Mouse (Mus musculus) forebrain, embryonic 13.5 days (tissue): ENCODE measurements around the gene Slc25a5. TPM values are rescaled to one million over a fixed set of nuclear protein-coding genes. Genes with fewer than 3 reads are reported as not detected.
"Not testable (repeated sequence)": the region's sequence is repeated elsewhere in the genome, so short reads cannot be mapped to it uniquely, and the experiment has no call there.

Source experiments
- ATAC-seq: fragments of 200-750 bp; cut with Nextera tagmentation; 2 replicates; pipeline ENCODE4 v1.8.0; 2017
- H3K27ac ChIP-seq: fragments of 300-500 bp; sonication (generic); 2 replicates; pipeline ENCODE4 v1.5.1; 2015; ENCODE audit warnings: inconsistent platforms, mild to moderate bottlenecking, moderate library complexity
- H3K27me3 ChIP-seq: fragments of 300-500 bp; sonication (generic); 2 replicates; pipeline ENCODE4 v1.6.1; 2015; ENCODE audit warnings: mild to moderate bottlenecking, inconsistent platforms
- H3K36me3 ChIP-seq: fragments of 300-500 bp; sonication (generic); 2 replicates; pipeline ENCODE4 v1.6.1; 2015; ENCODE audit warnings: mild to moderate bottlenecking, inconsistent platforms; ENCODE audit not compliant: poor library complexity, severe bottlenecking
- H3K4me1 ChIP-seq: fragments of 300-500 bp; sonication (generic); 2 replicates; pipeline ENCODE4 v1.6.1; 2015; ENCODE audit warnings: inconsistent platforms
- H3K4me2 ChIP-seq: fragments of 300-500 bp; sonication (generic); 2 replicates; pipeline ENCODE4 v1.6.1; 2015; ENCODE audit warnings: inconsistent platforms, mild to moderate bottlenecking, moderate library complexity
- H3K4me3 ChIP-seq: fragments of 300-500 bp; sonication (generic); 2 replicates; pipeline ENCODE4 v1.5.1; 2015; ENCODE audit warnings: mild to moderate bottlenecking, inconsistent platforms
- H3K9ac ChIP-seq: fragments of 300-500 bp; sonication (generic); 2 replicates; pipeline ENCODE4 v1.6.1; 2015; ENCODE audit warnings: mild to moderate bottlenecking, inconsistent platforms
- H3K9me3 ChIP-seq: fragments of 300-500 bp; sonication (generic); replicated peaks from 2 replicates; pipeline ENCODE4 v1.6.1; 2016; ENCODE audit warnings: inconsistent platforms
- WGBS: fragments of 180-500 bp; shearing (Covaris S2); methylation state at CpG from one replicate; pipeline ENCODE4 v1.1.7; 2015; 5-methylcytosine and 5-hydroxymethylcytosine counted together
- polyA plus RNA-seq: library from polyadenylated mRNA; unstranded; fragments of >200 nt; fragmentation: Nextera tagmentation; extraction: Ambion mirVana; gene quantifications from 2 replicates; pipeline ENCODE4 v1.2.1, GENCODE M21; 2015

The Slc25a5 gene
- polyA plus RNA-seq, 1 experiment from 2014 or later: 749 TPM

GRCm38 (mm10) chrX:36763298-36763933 lies 32.0 kb upstream of the Slc25a5 start:
- Histone ChIP-seq H3K27ac (peak overlapping the region; percentile 83), H3K27me3 (no peaks in the 10 kb centered on the region), H3K9ac (no peak overlapping the region), H3K4me1 (peaks cover 7% of the 10 kb centered on the region), H3K4me2 (peak overlapping the region; percentile 33), H3K9me3 (no peaks in the 10 kb centered on the region), H3K36me3 (no peaks in the 10 kb centered on the region), H3K4me3 (no peak overlapping the region)
- 28% methylated on average over 11 of the region's 11 CpGs for WGBS
- peak; percentile 67 for ATAC-seq

GRCm38 (mm10) chrX:36763934-36764317 lies 31.5 kb upstream of the Slc25a5 start:
- H3K9ac ChIP-seq: no peak overlapping the region
- H3K36me3 ChIP-seq: no peaks in the 10 kb centered on the region
- no peaks in the 10 kb centered on the region for H3K27me3 ChIP-seq
- H3K27ac ChIP-seq: peak overlapping the region; percentile 83
- H3K4me3 ChIP-seq: no peak overlapping the region
- H3K9me3 ChIP-seq: no peaks in the 10 kb centered on the region
- H3K4me2 ChIP-seq: peak overlapping the region; percentile 33; the same call in 1 of the 2 replicates
- no peak for ATAC-seq
- WGBS: 13% methylated on average over 2 of the region's 2 CpGs
- peaks cover 7% of the 10 kb centered on the region for H3K4me1 ChIP-seq

- Histone ChIP-seq H3K4me1 (no peaks in the 10 kb centered on the region; the same call in 1 of the 2 replicates), H3K36me3 (no peaks in the 10 kb centered on the region), H3K27ac (no peak overlapping the region), H3K27me3 (no peaks in the 10 kb centered on the region), H3K9me3 (no peaks in the 10 kb centered on the region), H3K4me2 (no peak overlapping the region), H3K9ac (no peak overlapping the region), H3K4me3 (no peak overlapping the region)
- ATAC-seq: no peak
- 42% methylated on average over 5 of the region's 5 CpGs for WGBS
Measured at GRCm38 (mm10) chrX:36767386-36767785, 28.1 kb upstream of the Slc25a5 start.

- no peaks in the 10 kb centered on the region for H3K9me3 ChIP-seq
- ATAC-seq: no peak
- no peak overlapping the region for H3K4me2 ChIP-seq
- H3K9ac ChIP-seq: no peak overlapping the region
- H3K36me3 ChIP-seq: no peaks in the 10 kb centered on the region
- H3K4me1 ChIP-seq: no peaks in the 10 kb centered on the region
- H3K4me3 ChIP-seq: no peak overlapping the region
- WGBS: 88% methylated on average over 6 of the region's 6 CpGs
- H3K27me3 ChIP-seq: no peaks in the 10 kb centered on the region
- no peak overlapping the region for H3K27ac ChIP-seq
Measured at GRCm38 (mm10) chrX:36772591-36772990, 22.9 kb upstream of the Slc25a5 start.

GRCm38 (mm10) chrX:36775520-36775919 lies 19.9 kb upstream of the Slc25a5 start:
- H3K4me2 ChIP-seq: no peak overlapping the region
- 84% methylated on average over 5 of the region's 5 CpGs for WGBS
- H3K27me3 ChIP-seq: no peaks in the 10 kb centered on the region
- H3K4me1 ChIP-seq: no peaks in the 10 kb centered on the region
- no peaks in the 10 kb centered on the region for H3K9me3 ChIP-seq
- H3K4me3 ChIP-seq: no peak overlapping the region
- ATAC-seq: no peak
- no peak overlapping the region for H3K27ac ChIP-seq
- no peak overlapping the region for H3K9ac ChIP-seq
- H3K36me3 ChIP-seq: no peaks in the 10 kb centered on the region

GRCm38 (mm10) chrX:36777694-36778093 lies 17.8 kb upstream of the Slc25a5 start:
- Histone ChIP-seq H3K9ac (no peak overlapping the region), H3K9me3 (no peaks in the 10 kb centered on the region), H3K4me1 (no peaks in the 10 kb centered on the region), H3K27me3 (no peaks in the 10 kb centered on the region), H3K4me3 (no peak overlapping the region), H3K27ac (no peak overlapping the region), H3K4me2 (no peak overlapping the region), H3K36me3 (no peaks in the 10 kb centered on the region)
- WGBS: 73% methylated on average over 4 of the region's 4 CpGs
- ATAC-seq: no peak

GRCm38 (mm10) chrX:36789360-36789759 lies 6.1 kb upstream of the Slc25a5 start:
- no peak overlapping the region for H3K4me3 ChIP-seq
- H3K9me3 ChIP-seq: no peaks in the 10 kb centered on the region
- H3K27ac ChIP-seq: no peak overlapping the region
- H3K27me3 ChIP-seq: no peaks in the 10 kb centered on the region
- H3K4me1 ChIP-seq: no peaks in the 10 kb centered on the region
- 64% methylated on average over 4 of the region's 4 CpGs for WGBS
- no peak for ATAC-seq
- H3K36me3 ChIP-seq: no peaks in the 10 kb centered on the region
- no peak overlapping the region for H3K9ac ChIP-seq
- H3K4me2 ChIP-seq: no peak overlapping the region

- Histone ChIP-seq H3K9ac (no peak overlapping the region), H3K4me2 (no peak overlapping the region), H3K4me1 (0 out of 2 replicates have a peak, but pooled peaks cover 4% of the 10 kb centered on the region), H3K27ac (no peak overlapping the region), H3K27me3 (no peaks in the 10 kb centered on the region), H3K36me3 (peaks cover 11% of the 10 kb centered on the region), H3K9me3 (no peaks in the 10 kb centered on the region), H3K4me3 (no peak overlapping the region)
- 63% methylated on average over 5 of the region's 5 CpGs for WGBS
- ATAC-seq: no peak
Measured at GRCm38 (mm10) chrX:36794571-36794970, 880 bp upstream of the Slc25a5 start.

GRCm38 (mm10) chrX:36796163-36796581 lies 721 bp downstream of the Slc25a5 start:
- H3K9ac ChIP-seq: peak overlapping the region; percentile 78
- H3K4me1 ChIP-seq: 0 out of 2 replicates have a peak, but pooled peaks cover 4% of the 10 kb centered on the region
- H3K27ac ChIP-seq: peak overlapping the region; percentile 80
- H3K4me3 ChIP-seq: peak overlapping the region; percentile 60
- H3K4me2 ChIP-seq: peak overlapping the region; percentile 61
- no peaks in the 10 kb centered on the region for H3K9me3 ChIP-seq
- H3K36me3 ChIP-seq: peaks cover 11% of the 10 kb centered on the region
- 13% methylated on average over 40 of the region's 41 CpGs for WGBS
- peak; percentile 83 for ATAC-seq
- H3K27me3 ChIP-seq: no peaks in the 10 kb centered on the region

- WGBS: 74% methylated on average over 8 of the region's 8 CpGs
- H3K4me2 ChIP-seq: peak overlapping the region; percentile 61
- H3K36me3 ChIP-seq: peaks cover 11% of the 10 kb centered on the region
- not testable (repeated sequence) for H3K27ac ChIP-seq, ATAC-seq, H3K9me3 ChIP-seq, H3K4me1 ChIP-seq, H3K27me3 ChIP-seq
- peak overlapping the region; percentile 78 for H3K9ac ChIP-seq
- H3K4me3 ChIP-seq: peak overlapping the region; percentile 60
Measured at GRCm38 (mm10) chrX:36796734-36797133, 1.3 kb downstream of the Slc25a5 start.

- H3K27me3 ChIP-seq: no peaks in the 10 kb centered on the region
- no peak overlapping the region for H3K4me2 ChIP-seq
- H3K4me3 ChIP-seq: no peak overlapping the region
- H3K9ac ChIP-seq: no peak overlapping the region
- ATAC-seq: no peak
- no peak overlapping the region for H3K27ac ChIP-seq
- 0 out of 2 replicates have a peak, but pooled peaks cover 4% of the 10 kb centered on the region for H3K4me1 ChIP-seq
- WGBS: 50% methylated on average over 6 of the region's 6 CpGs
- no peaks in the 10 kb centered on the region for H3K9me3 ChIP-seq
- H3K36me3 ChIP-seq: peaks cover 11% of the 10 kb centered on the region
Measured at GRCm38 (mm10) chrX:36799131-36799879, 3.9 kb downstream of the Slc25a5 start.

GRCm38 (mm10) chrX:36803189-36803588 lies 7.7 kb downstream of the Slc25a5 start:
- H3K4me2 ChIP-seq: no peak overlapping the region
- no peak for ATAC-seq
- H3K9me3 ChIP-seq: no peaks in the 10 kb centered on the region
- no peak overlapping the region for H3K4me3 ChIP-seq
- peaks cover 7% of the 10 kb centered on the region for H3K4me1 ChIP-seq
- no peaks in the 10 kb centered on the region for H3K27me3 ChIP-seq
- H3K9ac ChIP-seq: no peak overlapping the region
- 82% methylated on average over 5 of the region's 5 CpGs for WGBS
- no peak overlapping the region for H3K27ac ChIP-seq
- H3K36me3 ChIP-seq: peaks cover 5% of the 10 kb centered on the region
